Mouse (Mus musculus): ENCODE results near the gene Ak2.

Ak2 gene

DNA sequence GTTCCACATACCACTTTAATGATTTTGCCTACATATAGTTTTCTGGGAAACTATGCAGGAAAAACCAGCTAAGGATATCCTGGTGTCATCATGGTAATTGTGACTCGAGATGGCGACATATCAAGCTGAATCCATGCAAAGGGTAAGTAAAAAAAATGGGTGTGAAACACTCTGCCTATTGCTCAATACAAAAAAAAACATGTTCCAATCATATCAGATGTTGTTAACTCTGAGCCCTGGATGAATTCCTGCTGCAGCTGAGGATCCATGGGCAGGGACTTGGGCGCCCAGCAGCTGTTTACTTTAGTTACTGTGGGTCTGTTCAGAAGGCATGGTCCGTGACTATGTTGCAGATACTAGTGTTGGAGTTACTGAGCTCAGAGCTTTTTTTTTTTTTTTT, 15.2 kb upstream of the Ak2 start:
- no peak for DNase-seq

DNA sequence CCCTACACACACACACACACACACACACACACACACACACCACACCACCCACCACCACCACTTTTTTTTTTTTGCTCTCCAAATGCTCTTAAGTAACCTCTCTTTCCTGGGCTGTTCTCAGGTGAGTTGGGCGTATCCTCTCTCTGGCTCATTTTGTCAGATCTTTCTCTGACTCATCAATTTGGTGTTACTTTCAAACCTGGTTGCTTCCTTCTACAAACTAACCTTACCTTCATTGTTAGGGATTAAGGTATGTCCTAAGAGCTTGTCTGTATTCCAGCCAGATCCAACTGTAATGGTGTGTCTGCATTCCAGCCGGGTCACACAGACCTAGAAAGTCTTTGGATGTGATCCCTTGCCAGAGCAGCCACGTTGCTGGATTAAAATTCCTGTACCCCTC, 14.5 kb upstream of the Ak2 start:
- no peak for DNase-seq

DNA sequence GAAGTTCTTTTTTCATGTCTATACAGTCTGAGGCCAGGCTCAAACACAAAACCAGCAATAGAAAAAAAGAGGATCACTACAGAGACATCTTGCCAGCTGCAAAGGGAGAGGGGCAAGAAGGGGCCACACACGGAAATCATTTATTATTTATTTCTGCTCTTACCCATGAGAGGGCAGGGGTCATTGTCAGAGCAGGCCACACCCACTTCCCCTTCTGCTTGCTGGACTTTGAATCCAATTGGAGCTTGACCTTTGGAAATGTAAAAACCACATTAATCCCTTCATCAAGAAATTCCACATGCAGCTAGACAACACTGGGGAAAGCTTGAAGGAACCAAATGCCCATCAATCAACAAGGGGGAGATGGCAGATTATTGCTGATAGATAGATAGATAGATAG, 13.1 kb upstream of the Ak2 start:
- DNase-seq: peak; percentile 53

DNA sequence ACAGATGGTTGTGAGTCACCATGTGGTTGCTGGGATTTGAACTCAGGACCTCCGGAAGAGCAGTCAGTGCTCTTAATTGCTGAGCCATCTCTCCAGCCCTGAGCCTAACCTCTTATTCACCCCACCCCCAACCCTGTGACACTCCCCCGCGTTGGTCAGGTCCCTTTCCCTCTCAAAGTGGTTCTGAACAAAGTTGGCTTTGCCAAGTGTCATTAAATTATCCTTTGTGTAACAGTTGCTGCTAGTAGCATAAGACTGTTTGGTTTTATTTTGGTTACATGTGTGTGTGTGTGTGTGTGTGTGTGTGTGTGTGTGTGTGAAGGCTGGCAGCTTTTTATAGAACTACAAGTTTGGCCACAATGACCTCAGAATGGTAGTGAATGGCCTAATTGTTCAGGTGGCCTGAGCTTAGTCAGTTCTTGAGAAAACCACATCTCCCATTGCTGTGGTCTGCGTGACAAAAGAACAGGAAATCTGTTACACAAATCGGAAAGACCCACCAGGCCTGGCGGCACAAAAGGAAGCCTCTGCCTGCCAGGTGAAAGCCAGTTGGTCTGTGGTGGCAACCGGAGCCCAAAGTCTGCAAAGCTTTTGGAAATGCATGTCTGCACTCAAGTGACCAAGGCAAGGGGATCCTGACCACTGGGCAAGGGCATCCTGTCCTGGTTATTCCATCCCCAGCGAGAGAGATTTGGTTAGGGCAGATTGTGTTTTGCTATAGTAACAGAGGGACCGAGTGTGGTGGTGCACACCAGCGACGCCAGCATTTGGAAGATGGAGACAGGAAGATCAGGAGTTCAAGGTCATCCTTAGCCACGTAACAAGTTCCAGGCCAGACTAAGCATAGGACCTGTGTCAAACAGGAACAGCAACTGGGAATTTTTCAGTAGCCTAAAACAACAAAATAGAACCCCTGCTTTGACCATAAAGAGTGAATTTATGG, 10.6 kb upstream of the Ak2 start:
- DNase-seq: no peak

DNA sequence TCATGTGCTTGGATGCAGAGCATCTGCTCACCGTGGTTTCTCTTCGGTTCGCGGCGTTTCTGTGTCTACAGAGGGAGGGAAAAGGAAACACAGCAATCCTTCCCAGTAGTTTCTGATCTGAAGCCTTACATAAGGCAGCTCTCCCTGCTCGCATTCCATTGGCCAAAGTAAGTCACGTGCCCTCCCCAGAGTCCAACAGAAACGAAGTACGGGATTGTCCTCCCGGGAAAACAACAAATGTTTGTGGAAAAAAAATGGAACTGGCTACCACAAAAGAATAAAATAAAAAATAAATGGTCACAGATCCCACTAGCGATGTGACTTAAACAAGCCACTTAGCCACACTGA, 10.0 kb upstream of the Ak2 start:
- no peak for DNase-seq

DNA sequence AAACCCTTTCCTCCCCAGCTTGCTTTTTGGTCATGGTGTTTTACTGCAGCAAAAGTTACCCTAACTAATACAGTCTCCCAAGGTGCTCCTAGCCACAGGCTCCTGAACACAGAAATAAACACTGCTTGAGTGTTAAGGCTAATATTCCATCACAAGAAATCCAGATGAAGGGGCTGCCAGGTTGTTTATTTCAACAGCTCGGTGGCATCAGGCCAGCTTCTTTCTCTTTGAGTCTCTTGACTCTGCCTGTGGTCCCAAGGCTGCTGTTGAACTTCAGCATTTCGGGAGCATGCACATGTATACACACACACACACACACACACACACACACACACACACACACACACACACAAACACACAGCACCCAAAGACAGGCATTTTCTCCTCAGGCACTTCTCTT, 8.6 kb upstream of the Ak2 start:
- peak; percentile 52 for DNase-seq

DNA sequence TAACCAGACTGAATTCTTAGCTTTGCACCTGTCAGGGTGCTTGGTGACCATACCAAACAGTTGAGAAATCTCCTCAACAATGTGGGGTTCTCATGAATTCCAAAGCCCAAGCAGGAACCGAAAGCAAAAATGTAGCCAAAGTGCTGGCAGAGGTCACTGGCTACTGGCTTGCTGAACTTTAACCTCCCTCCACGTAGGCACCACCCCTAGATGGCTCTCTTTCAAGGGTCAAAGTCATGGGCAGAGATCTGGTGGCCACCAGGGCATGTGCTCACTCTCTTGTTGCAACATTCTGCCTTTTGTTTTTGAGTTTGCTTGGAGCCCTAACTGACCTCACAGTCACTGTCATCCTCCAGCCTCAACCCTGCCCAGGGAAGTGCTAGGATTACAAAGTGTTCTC, 8.1 kb upstream of the Ak2 start:
- DNase-seq: peak; percentile 76

DNA sequence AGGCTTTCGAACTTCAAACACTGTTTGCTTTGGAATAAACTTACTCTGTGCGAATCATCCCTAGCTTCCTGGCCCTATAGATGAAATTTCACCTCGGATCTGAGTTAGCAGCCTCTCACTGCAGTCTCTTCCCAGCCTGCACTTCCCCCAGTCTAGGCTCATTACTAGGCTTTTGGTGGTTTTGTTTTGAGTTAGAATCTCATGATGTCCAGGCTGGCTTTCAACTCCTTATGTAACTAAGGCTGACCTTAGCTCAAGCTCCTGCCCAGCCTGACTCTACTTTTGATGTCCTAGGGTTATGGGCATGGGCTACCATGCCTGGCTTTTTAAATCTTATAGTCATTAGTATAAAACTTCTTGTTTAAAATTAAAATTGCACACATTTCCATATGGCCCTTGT, 7.2 kb upstream of the Ak2 start:
- DNase-seq: no peak

DNA sequence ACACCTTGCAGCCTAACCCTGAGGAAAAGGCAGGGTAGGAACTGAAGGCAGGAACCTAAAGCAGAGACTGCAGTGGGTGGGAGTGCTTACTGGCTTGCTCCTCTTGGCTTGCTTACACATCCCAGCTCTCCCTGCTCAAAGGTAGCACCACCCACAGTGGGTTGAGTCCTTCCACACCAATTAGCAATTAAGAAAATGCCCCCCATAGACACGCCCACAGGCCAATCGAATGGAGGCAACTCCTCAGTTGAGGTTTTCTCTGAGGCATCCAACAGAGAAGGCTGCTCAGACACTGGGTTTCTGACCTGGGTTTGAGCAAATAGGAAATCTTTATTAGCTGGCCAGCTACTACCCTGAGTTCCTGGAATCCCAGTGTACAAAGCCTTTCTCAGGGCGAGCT, 2.8 kb upstream of the Ak2 start:
- DNase-seq: no peak

DNA sequence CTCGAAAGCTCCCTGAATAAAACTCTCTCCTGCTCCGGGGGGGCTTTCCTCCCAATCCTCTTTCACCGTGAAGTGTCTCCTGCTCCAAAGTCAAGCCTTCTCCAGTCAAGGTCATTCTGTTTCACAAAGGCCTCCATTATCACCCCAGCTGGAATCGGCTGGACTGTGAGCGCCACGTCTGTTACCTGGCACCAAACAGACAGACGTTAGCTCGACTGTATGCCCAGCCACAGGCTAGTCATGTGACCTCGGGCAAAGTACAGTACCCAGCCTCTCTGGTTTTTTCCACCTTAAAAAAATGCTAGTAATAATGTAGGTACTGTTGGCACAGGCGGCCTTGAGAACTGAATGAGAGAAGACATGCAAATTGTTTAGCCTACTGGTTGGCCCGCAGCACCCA, 2.1 kb upstream of the Ak2 start:
- DNase-seq: peak; percentile 83

DNA sequence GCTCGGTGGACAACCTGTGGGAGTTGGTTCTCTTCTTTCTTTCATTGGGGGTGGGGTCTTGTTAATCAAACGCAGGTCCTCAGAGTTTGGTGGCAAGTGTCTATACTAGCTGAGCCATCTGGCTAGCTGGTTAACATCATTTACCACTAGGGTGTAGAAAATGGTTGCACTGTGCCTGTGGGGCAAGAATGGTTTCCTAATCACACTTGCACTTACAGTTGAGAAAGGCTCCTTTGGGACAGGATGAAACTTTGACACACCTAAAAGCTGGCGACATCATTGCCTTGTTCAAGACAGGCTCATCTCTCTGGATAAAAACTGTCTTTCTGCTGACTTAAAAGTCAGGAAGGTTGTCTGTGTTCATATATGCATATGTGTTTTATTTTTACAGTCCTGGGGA, 418 bp downstream of the Ak2 start:
- DNase-seq: no peak

DNA sequence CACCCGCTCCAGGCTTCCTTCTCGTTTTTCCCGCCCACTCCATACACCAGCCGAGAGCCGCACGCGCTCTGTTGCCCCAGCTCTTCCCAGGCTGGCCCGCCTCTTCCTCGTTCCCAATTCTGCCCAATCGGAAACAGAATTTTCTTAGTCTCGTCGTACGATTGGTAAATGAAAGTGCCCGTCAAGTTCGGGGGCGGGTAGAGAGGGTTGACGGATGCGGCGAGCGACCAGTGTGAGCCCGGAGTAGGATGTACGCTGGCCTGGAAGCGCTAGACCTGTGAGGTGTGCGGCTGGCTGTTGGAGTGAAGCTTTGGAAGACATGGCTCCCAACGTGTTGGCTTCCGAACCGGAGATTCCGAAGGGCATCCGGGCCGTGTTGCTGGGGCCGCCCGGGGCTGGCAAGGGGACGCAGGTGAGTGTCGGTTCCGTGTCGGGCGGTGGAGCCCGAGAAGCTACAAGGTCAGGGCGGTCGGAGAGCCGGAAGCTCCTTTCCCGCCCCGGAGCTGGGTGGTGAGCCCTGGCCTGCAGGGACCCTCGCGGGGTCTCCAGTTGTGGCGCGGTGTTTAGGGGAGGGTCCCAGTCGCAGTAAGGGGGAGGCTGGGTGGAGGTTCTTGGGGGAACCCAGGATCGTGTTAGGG, 1.4 kb downstream of the Ak2 start:
- DNase-seq: peak; percentile 96

DNA sequence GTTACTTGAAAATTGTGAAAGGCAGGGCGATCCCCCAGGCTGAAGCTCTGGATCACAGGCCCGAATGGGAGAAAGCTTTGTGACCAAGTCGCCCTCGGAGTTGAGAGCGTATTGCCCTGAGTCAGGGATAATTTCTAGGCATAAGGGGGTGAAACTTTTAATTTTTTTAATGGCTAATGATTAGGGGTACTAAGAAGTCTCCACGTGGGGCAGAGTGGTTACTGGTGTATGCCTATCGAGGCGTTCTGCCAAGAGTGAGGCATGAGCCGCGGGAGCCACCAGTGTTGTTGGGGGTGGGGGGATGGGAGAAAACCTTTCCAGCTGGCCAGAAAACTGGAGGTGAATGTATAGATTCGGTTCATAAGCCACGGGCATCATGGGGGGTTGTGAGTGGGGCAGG, 1.9 kb downstream of the Ak2 start:
- peak; percentile 54 for DNase-seq

DNA sequence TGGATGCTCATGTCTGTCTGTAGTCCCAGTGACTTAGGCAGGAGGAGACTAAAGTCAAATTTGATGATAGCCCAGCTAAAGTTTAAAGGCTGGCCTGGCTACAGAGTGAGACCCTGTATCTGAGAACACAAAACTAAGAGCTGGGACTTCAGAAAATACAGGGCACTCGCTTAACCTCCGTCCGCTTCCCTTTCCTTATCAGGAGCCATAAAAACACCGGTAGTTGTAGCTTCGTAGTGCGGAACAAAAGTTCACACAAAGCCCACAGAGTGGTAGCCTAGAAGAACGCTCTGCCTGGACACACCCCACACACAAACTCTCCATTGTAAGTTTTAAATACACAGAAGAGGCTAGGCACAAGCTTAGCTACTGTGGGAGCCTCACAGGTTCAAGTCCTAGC, 3.5 kb downstream of the Ak2 start:
- DNase-seq: no peak

DNA sequence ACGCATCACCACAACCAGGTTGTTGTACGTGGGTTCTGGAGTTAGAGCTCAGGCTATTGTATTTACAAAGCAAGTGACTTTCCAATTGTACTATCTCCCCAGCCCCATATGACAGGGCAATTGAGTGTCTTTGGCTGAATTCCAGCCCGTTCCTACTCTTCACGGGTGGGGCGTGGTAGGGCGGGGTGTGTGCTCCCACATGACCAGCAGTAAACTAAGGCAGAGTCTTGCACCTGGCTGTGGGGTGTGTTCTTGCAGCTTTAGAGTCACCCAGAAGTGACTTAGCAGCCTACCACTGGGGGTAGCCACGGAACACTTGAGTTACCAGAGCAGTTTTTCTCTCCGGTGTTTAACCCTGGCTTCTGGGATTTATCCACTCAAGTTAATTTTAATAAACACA, 5.5 kb downstream of the Ak2 start:
- DNase-seq: no peak

DNA sequence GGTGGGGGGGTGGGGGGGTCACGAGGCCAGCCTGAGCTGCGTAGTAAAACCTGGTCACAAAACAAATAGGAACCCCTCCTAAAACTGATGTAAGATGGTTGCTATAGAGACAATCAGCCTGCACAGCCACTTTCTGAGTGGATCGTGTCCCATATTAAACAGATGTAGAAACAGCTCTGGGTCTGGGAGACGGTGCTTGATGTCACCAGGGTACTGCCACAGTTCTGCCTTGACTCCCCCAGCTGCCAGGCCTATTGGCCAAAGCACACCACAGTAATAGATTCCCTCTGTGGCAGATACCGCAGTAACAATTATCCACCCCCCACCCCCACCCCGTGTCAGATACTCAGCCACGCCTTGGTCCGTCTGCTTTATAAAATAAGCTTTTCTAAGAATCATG, 6.6 kb downstream of the Ak2 start:
- DNase-seq: no peak

DNA sequence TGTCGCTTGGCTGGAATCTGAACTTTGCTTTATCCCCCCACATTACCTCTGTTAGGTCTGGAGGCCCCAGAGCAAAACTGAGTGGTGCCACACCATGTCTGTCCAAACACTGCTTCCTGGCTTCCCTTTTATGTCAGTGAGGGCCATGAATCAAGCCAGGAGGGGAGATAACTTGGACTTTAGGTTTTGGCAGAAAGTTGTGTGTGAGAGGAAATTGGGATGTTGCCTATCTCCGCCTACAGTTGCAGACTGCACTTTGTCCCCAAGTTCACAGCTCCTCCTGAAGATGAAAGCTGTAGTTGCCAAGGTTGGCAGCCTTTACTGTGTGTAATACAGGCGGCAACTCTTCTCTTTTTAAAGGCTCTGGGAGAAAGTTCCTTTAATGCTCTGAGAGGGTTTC, 9.0 kb downstream of the Ak2 start:
- DNase-seq: peak; percentile 73

DNA sequence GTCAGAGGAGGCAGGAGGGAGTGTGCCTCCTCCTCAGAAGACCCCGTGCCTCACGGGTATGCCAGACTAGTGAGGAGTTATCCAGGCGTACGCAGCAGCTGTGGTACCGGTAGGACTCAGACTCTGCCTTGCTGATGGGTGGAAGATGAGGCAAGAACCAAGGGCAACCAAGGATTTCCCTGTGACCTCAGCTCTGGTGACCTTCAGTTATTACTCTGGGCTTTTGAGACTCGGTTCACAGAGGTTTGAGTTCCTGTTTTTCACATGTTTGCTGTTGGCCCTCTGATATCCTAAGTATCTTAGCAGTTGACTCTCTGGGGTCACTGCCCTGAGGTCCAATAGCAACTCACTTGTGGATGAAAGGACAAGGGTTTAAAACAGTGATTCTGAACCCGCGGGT, 12.0 kb downstream of the Ak2 start:
- DNase-seq: no peak

DNA sequence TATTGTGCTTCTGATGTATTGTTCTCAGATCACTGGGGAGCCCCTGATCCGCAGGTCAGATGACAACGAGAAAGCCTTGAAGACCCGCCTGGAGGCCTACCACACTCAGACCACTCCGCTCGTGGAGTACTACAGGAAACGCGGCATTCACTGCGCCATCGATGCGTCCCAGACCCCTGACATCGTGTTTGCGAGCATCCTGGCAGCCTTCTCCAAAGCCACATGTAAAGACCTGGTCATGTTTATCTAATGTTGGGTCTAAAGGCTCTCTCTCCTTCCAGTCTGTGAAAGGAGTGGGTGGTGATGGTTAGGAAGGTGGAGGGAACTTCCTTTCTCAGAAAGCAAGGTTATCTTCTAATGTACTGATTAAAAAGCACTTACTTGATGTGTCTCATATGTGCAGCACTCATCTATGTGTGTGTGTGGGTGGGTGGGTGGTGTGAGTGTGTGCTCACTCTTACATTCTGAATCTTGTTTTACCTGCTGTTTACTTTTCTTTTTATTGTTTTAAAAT, 16.3 kb downstream of the Ak2 start:
- no peak for DNase-seq

DNA sequence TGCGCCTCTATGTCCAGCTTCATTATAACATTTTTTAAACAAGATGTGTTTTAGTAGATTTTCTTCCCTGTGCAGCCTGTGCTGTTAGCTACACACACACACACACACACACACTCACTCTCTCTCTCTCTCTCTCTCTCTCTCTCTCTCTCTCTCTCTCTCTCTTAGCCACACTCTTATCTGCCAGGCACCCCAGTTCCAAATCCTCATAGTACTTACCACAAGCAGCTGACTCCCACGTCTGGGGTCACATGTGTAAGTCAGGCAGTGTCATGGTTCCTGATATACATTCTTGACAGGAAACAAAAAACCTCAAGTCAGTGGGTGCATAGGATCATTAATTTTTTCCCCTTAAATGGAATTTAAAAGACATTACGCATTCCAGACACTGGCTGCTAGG, 16.9 kb downstream of the Ak2 start:
- no peak for DNase-seq

DNA sequence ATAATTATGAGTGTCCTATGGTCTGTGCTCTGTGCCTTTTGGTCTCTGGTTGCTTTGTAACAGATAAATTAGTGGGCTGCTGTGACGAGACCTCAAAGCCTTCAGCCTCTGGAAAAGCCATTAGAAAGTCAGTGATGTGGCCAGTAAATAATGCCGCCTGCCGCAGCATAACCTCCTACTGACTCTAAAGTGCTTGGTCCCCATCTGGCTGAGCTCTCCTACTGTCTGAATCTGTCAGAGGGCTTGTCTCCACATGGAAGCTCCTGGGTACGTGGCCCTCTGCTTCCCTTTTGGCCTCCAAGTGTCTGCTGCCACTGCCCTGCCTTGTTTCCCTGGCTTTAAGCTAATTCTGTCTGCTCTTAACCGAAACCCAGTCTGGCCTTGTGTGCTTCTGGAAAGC, 17.8 kb downstream of the Ak2 start:
- no peak for DNase-seq

DNA sequence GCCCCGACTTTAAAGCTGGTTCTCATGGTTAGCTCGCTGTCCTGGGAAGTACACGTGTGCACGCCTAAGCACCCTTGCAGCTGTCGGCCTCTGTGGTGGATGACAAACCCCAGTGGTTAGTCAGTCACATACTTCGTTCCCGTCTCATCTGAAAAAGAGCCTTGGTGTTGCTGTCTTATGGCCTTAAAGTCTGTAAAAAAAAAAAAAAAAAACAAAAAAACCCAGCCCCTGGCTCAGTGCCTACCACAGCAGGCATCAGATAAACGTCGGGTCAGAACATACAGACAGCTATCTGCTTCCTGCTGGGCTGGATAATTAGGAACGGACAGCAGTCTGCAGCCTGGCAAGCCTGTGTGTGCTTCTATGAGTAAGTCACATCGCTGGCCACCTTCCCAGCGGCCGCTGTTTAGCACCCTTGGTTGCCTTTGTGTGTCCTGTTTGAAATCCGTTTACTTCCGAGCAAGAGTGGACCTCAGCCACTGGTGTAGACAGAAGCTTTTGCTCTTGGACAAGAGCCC, 19.9 kb downstream of the Ak2 start:
- peak; percentile 52 for DNase-seq

DNA sequence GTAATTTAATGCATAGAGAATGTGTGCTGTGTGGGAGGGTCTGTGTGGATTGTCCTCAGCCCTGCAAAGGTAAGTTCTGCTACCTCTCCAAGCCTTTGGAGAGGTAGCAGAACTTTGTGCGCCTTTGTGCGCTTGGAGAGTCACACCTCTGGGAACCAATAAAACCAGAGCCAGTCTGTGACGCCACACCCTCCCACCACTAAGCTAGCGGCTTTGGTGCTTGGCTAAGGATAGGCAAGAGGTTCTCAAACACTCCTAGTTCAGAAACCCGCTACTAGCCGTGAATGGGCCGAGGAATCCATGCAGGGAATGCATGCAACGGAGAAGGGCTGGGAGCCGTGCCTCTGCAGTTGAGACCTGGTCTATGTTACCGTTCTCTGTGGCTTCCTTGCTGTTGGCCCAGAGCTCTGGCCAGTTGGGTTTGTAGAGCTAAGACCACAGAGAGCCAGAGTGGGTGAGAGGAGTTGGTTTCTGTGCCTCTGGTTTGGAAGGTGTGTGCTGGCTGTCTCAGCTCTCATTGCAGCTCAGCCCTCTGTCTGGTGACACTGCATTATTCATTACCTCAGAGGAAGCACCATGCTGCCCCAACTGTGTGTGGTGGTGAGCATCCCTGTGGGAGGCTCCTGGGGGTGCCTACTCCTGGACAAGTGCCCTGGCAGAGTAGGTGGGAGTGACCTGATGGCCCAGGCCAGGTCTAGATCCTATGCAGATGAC, 21.6 kb downstream of the Ak2 start:
- DNase-seq: no peak

DNA sequence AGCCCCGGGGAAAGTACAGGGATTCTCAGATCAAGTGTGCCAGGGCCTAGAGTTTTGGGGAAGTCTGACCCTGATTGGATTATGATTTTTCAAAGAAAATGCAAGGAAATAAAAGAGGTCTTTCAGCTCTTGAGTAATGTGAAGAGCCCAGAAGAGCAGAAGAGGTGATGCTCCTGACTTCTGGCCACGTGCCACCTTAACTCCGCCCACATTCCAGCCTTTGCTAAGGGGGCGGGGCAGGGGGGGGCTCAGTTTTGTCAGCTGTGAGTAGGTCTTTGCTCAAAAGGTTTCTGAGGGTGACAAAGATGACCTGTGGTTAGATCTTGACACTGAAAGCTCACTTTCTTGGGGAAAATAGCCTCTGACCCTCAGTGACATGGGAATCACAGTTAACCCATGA, 24.6 kb downstream of the Ak2 start:
- DNase-seq: peak; percentile 44

Data from kidney, postnatal 14 days (tissue).